Mouse (Mus musculus): Measurements from ENCODE around the gene Mau2.

The Mau2 gene

DNA sequence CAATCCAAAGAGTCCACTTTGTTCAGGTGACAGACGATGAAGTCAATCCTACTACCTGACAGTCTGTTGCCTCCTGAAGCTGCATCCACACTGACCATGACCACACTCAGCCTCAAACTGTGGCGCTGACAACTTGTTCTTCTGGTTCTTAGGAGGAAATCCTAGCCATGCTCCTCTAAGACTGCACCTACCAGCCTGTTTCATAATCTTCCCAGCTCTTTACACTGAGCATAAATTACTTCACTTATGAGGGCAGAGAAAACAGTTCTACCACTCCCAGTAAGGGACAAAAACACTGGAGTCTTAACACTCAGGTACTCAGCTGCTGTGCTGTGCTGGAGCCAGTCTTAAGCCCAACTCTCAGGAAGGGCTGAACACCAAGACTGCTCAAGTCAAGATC is 71.7 kb downstream of the Mau2 start:
- DNase-seq = no peak

DNA sequence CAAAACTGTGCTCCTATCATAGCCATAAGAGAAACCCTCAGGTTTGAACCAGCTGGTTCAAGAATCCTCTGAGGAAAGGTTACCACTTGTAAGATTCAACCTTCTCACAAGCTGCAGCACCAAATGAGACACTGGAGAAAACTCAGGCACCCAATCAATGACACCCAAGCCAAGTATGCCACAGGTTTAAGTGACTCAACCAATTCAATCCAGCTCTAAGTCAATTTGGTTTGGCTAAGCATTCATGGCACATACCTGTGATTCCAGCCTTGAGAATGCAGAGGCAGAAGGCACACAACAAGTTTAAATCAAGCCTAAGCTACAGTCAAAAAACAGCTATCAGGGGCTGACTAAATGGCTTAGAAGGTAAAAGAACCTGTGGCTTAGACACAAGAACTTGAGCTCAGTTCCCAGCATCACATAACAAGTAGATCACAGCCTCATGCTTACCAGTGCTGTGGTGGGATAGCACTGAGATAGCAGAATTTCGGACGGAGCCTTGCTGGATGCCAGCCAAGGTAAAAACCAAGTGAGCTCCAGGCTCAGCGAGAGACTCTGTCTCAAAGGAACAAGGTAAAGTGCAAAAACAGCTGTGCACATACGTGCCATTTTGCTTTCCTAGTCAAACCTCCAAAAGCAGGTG is 75.1 kb downstream of the Mau2 start:
- no peak for DNase-seq

Measured in liver (tissue).